Mouse (Mus musculus) hindbrain, embryonic 16.5 days (tissue): ENCODE measurements around the gene Lamc2. TPM values are rescaled to one million over a fixed set of nuclear protein-coding genes. Genes with fewer than 3 reads are reported as not detected.

ENCODE experiments used
- ATAC-seq: fragments of 200-750 bp; cut with Nextera tagmentation; 2 replicates; pipeline ENCODE4 v1.8.0; 2017; ENCODE audit warnings: moderate TSS enrichment, moderate library complexity
- H3K27ac ChIP-seq: fragments of 300-500 bp; sonication (generic); 2 replicates; pipeline ENCODE4 v1.5.1; 2014; ENCODE audit warnings: low read depth, mild to moderate bottlenecking, control low read depth, low read length, moderate library complexity
- H3K27me3 ChIP-seq: fragments of 300-500 bp; sonication (generic); replicated peaks from 2 replicates; pipeline ENCODE4 v1.6.1; 2014; ENCODE audit warnings: low read length; ENCODE audit not compliant: control insufficient read depth, insufficient read depth
- H3K36me3 ChIP-seq: fragments of 300-500 bp; sonication (generic); 2 replicates; pipeline ENCODE4 v1.6.1; 2014; ENCODE audit warnings: mild to moderate bottlenecking, low read length, moderate library complexity, mixed read lengths; ENCODE audit not compliant: control insufficient read depth, insufficient read depth
- H3K4me1 ChIP-seq: fragments of 300-500 bp; sonication (generic); 2 replicates; pipeline ENCODE4 v1.6.1; 2014; ENCODE audit warnings: low read depth, low read length; ENCODE audit not compliant: control insufficient read depth, insufficient read depth
- H3K4me2 ChIP-seq: fragments of 300-500 bp; sonication (generic); 2 replicates; pipeline ENCODE4 v1.6.1; 2014; ENCODE audit warnings: mild to moderate bottlenecking, low read length, control low read depth, moderate library complexity
- H3K4me3 ChIP-seq: fragments of 300-500 bp; sonication (generic); 2 replicates; pipeline ENCODE4 v1.5.1; 2014; ENCODE audit warnings: mild to moderate bottlenecking, low read length, control low read depth, moderate library complexity
- H3K9ac ChIP-seq: fragments of 300-500 bp; sonication (generic); 2 replicates; pipeline ENCODE4 v1.6.1; 2014; ENCODE audit warnings: low read depth, mild to moderate bottlenecking, control low read depth, low read length, moderate library complexity
- H3K9me3 ChIP-seq: fragments of 300-500 bp; sonication (generic); 2 replicates; pipeline ENCODE4 v1.6.1; 2014; ENCODE audit warnings: mild to moderate bottlenecking, low read length, moderate library complexity; ENCODE audit not compliant: control insufficient read depth
- WGBS: fragments of 180-500 bp; shearing (Covaris S2); extraction: QIAGEN DNeasy Blood & Tissue Kit; methylation state at CpG from one replicate; pipeline ENCODE4 v1.1.7; 2014; 5-methylcytosine and 5-hydroxymethylcytosine counted together
- polyA plus RNA-seq: library from polyadenylated mRNA; unstranded; fragments of >200 nt; fragmentation: Nextera tagmentation; extraction: Ambion mirVana; gene quantifications from 2 replicates; pipeline ENCODE4 v1.2.1, GENCODE M21; 2015

Gene Lamc2
- polyA plus RNA-seq, 1 experiment from 2014 or later = 2.5 TPM

- no peak for ATAC-seq
- H3K36me3 ChIP-seq = no peaks in the 10 kb centered on the region
- H3K4me1 ChIP-seq = no peaks in the 10 kb centered on the region
- WGBS = 88% methylated on average over 3 of the region's 3 CpGs
- H3K27ac ChIP-seq = no peak overlapping the region
- H3K4me3 ChIP-seq = no peak overlapping the region
- H3K9me3 ChIP-seq = no peaks in the 10 kb centered on the region
- no peaks in the 10 kb centered on the region for H3K27me3 ChIP-seq
- H3K9ac ChIP-seq = no peak overlapping the region
- no peak overlapping the region for H3K4me2 ChIP-seq
These were observed 22.4 kb downstream of the Lamc2 start for GRCm38 (mm10) chr1:153163831-153164230.

GRCm38 (mm10) chr1:153159137-153159536 is 27.1 kb downstream of the Lamc2 start:
- ATAC-seq = no peak
- WGBS = 90% methylated on average over 4 of the region's 4 CpGs
- no peak overlapping the region for H3K4me2 ChIP-seq
- H3K4me1 ChIP-seq = no peaks in the 10 kb centered on the region
- no peaks in the 10 kb centered on the region for H3K9me3 ChIP-seq
- H3K9ac ChIP-seq = no peak overlapping the region
- no peaks in the 10 kb centered on the region for H3K36me3 ChIP-seq
- no peak overlapping the region for H3K27ac ChIP-seq
- H3K27me3 ChIP-seq = no peaks in the 10 kb centered on the region
- no peak overlapping the region for H3K4me3 ChIP-seq

- H3K4me2 ChIP-seq = no peak overlapping the region
- no peak for ATAC-seq
- no peaks in the 10 kb centered on the region for H3K27me3 ChIP-seq
- no peak overlapping the region for H3K4me3 ChIP-seq
- no peaks in the 10 kb centered on the region for H3K9me3 ChIP-seq
- WGBS = 79% methylated on average over 5 of the region's 5 CpGs
- H3K27ac ChIP-seq = no peak overlapping the region
- H3K4me1 ChIP-seq = no peaks in the 10 kb centered on the region
- no peaks in the 10 kb centered on the region for H3K36me3 ChIP-seq
- no peak overlapping the region for H3K9ac ChIP-seq
These were observed 29.1 kb downstream of the Lamc2 start for GRCm38 (mm10) chr1:153157021-153157623.

GRCm38 (mm10) chr1:153155364-153155763 is 30.9 kb downstream of the Lamc2 start:
- Histone ChIP-seq H3K4me2 (no peak overlapping the region), H3K9me3 (no peaks in the 10 kb centered on the region), H3K4me3 (no peak overlapping the region), H3K27me3 (no peaks in the 10 kb centered on the region), H3K36me3 (no peaks in the 10 kb centered on the region), H3K4me1 (no peaks in the 10 kb centered on the region), H3K27ac (no peak overlapping the region), H3K9ac (no peak overlapping the region)
- 76% methylated on average over 8 of the region's 8 CpGs for WGBS
- ATAC-seq = no peak

GRCm38 (mm10) chr1:153153619-153154137 is 32.6 kb downstream of the Lamc2 start:
- peak; percentile 58 for ATAC-seq
- no peaks in the 10 kb centered on the region for H3K36me3 ChIP-seq
- 44% methylated on average over 10 of the region's 10 CpGs for WGBS
- H3K4me3 ChIP-seq = no peak overlapping the region
- H3K27me3 ChIP-seq = no peaks in the 10 kb centered on the region
- H3K4me2 ChIP-seq = no peak overlapping the region
- no peak overlapping the region for H3K27ac ChIP-seq
- no peaks in the 10 kb centered on the region for H3K4me1 ChIP-seq
- H3K9me3 ChIP-seq = no peaks in the 10 kb centered on the region
- H3K9ac ChIP-seq = no peak overlapping the region

GRCm38 (mm10) chr1:153152594-153152993 is 33.7 kb downstream of the Lamc2 start:
- no peaks in the 10 kb centered on the region for H3K9me3 ChIP-seq
- WGBS = 66% methylated on average over 7 of the region's 7 CpGs
- no peak overlapping the region for H3K27ac ChIP-seq
- H3K9ac ChIP-seq = no peak overlapping the region
- no peak overlapping the region for H3K4me2 ChIP-seq
- ATAC-seq = no peak
- H3K4me3 ChIP-seq = no peak overlapping the region
- no peaks in the 10 kb centered on the region for H3K27me3 ChIP-seq
- no peaks in the 10 kb centered on the region for H3K36me3 ChIP-seq
- no peaks in the 10 kb centered on the region for H3K4me1 ChIP-seq

- Histone ChIP-seq H3K4me3 (no peak overlapping the region), H3K27me3 (no peaks in the 10 kb centered on the region), H3K36me3 (no peaks in the 10 kb centered on the region), H3K4me1 (no peaks in the 10 kb centered on the region), H3K9me3 (no peaks in the 10 kb centered on the region), H3K27ac (no peak overlapping the region), H3K4me2 (no peak overlapping the region), H3K9ac (no peak overlapping the region)
- ATAC-seq = no peak
- 88% methylated on average over 5 of the region's 5 CpGs for WGBS
These were observed 40.5 kb downstream of the Lamc2 start for GRCm38 (mm10) chr1:153145791-153146190.

GRCm38 (mm10) chr1:153144021-153144420 is 42.2 kb downstream of the Lamc2 start:
- Histone ChIP-seq H3K4me3 (no peak overlapping the region), H3K9ac (no peak overlapping the region), H3K27me3 (no peaks in the 10 kb centered on the region), H3K36me3 (no peaks in the 10 kb centered on the region), H3K4me1 (no peaks in the 10 kb centered on the region), H3K27ac (no peak overlapping the region), H3K9me3 (no peaks in the 10 kb centered on the region), H3K4me2 (no peak overlapping the region)
- WGBS = 91% methylated on average over 11 of the region's 11 CpGs
- no peak for ATAC-seq

GRCm38 (mm10) chr1:153140747-153141228 is 45.5 kb downstream of the Lamc2 start:
- no peaks in the 10 kb centered on the region for H3K4me1 ChIP-seq
- 41% methylated on average over 8 of the region's 8 CpGs for WGBS
- H3K27ac ChIP-seq = no peak overlapping the region
- H3K4me3 ChIP-seq = no peak overlapping the region
- no peaks in the 10 kb centered on the region for H3K27me3 ChIP-seq
- no peak overlapping the region for H3K9ac ChIP-seq
- H3K4me2 ChIP-seq = no peak overlapping the region
- no peaks in the 10 kb centered on the region for H3K9me3 ChIP-seq
- ATAC-seq = no peak
- H3K36me3 ChIP-seq = no peaks in the 10 kb centered on the region
